Mouse (Mus musculus) erythroid progenitor cell, adult 5-6 weeks (primary cell): ENCODE data around the gene Eda. TPM values are rescaled to one million over a fixed set of nuclear protein-coding genes. Genes with fewer than 3 reads are reported as not detected.
"Not testable (repeated sequence)": the region's sequence is repeated elsewhere in the genome, so short reads cannot be mapped to it uniquely, and the experiment has no call there.

Experiments used
- ATAC-seq: replicated peaks from 2 replicates; pipeline ENCODE4 v1.8.0; 2016; ENCODE audit warnings: moderate number of reproducible peaks, mild to moderate bottlenecking, moderate TSS enrichment, inconsistent platforms; ENCODE audit not compliant: poor library complexity, low FRiP score, severe bottlenecking
- total RNA-seq, 2 experiments: library from RNA; stranded (forward) in 1 of 2; stranded (reverse) in 1 of 2; fragments of 150-400 nt in 1 of 2; fragments of 186-747, 209-891 nt in 1 of 2; gene quantifications; 2 replicates each; pipeline versions ENCODE4 v1.2.3 to v1.2.4; 2015 to 2017; ENCODE audit warnings: low replicate concordance in 2 of 2

Gene Eda
- total RNA-seq, 2 experiments from 2014 or later = not detected

GRCm38 (mm10) chrX:100400900-100401299, 425.5 kb downstream of the Eda start:
- no peak for ATAC-seq

- no peak for ATAC-seq
Measured at GRCm38 (mm10) chrX:100401657-100402056, 426.3 kb downstream of the Eda start.

- no peak for ATAC-seq
Measured at GRCm38 (mm10) chrX:100409245-100409644, 433.8 kb downstream of the Eda start.

GRCm38 (mm10) chrX:100428693-100429092, 453.3 kb downstream of the Eda start, which contains the start of gene Otud6a:
Gene Otud6a (plus strand): TSS chrX:100429013.
- no peak for ATAC-seq

GRCm38 (mm10) chrX:100432311-100432710, 456.9 kb downstream of the Eda start:
- no peak for ATAC-seq

GRCm38 (mm10) chrX:100442617-100443016, 467.2 kb downstream of the Eda start, which contains the start of gene Awat2:
Gene Awat2 (minus strand): TSS chrX:100442717.
- not testable (repeated sequence) for ATAC-seq

GRCm38 (mm10) chrX:100443532-100443931, 468.1 kb downstream of the Eda start:
- ATAC-seq = no peak

Other genes with a start within 250 kb of the Eda start
- gene Tmem28, start 154.6 kb upstream of the Eda start, total RNA-seq (2015; ENCODE audit: low replicate concordance) = not detected in 2 replicates
- gene Tmem28, start 154.6 kb upstream of the Eda start, total RNA-seq (2017; ENCODE audit: low replicate concordance) = not detected in 2 replicates